Mouse (Mus musculus) left cerebral cortex, adult 18-20 months (tissue): ENCODE results near the gene 5530400C23Rik. TPM values are rescaled to one million over a fixed set of nuclear protein-coding genes. Genes with fewer than 3 reads are reported as not detected.
"Not testable (repeated sequence)": the region's sequence is repeated elsewhere in the genome, so short reads cannot be mapped to it uniquely, and the experiment has no call there.

ENCODE experiments used
- DNase-seq, 2 experiments: peaks; one replicate each; pipeline ENCODE4 v3.0.0; 2021 to 2022; ENCODE audit warnings: low spot score in 2 of 2, mixed read lengths in 1 of 2
- long read RNA-seq, 2 experiments: library from polyadenylated mRNA; stranded (forward); transcript quantifications; one replicate each; pipeline ENCODE4 v2.0.0; 2021
- total RNA-seq, 2 experiments: library from RNA; stranded (reverse); gene quantifications; 2 replicates each; pipeline ENCODE4 v1.2.3; 2021

5530400C23Rik gene
- not detected for total RNA-seq
- long read RNA-seq, experiment 1: 0 reads
- long read RNA-seq, experiment 2: 0 reads

DNA sequence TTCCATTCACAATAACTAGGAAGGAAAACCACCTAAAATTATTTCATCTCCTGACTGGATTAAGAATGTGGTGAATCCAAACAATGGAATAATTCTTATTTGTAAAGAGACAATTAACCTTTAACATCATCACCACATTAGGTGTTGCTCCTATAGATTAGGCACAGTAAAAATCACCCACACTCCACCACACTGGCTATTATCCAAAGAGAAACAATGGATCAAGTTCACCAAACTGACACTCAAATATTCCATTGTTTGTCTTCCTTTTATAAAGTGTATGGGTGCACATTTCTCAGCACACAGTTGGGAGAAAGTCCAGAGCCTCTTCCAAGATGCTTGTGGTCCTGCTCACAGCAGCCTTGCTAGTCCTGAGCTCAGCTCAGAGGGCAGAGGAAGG is at the start of gene 5530400C23Rik:
Gene 5530400C23Rik (plus strand): TSS at position 301 of the 400 bp plus-strand sequence.
- not testable (repeated sequence) for DNase-seq

DNA sequence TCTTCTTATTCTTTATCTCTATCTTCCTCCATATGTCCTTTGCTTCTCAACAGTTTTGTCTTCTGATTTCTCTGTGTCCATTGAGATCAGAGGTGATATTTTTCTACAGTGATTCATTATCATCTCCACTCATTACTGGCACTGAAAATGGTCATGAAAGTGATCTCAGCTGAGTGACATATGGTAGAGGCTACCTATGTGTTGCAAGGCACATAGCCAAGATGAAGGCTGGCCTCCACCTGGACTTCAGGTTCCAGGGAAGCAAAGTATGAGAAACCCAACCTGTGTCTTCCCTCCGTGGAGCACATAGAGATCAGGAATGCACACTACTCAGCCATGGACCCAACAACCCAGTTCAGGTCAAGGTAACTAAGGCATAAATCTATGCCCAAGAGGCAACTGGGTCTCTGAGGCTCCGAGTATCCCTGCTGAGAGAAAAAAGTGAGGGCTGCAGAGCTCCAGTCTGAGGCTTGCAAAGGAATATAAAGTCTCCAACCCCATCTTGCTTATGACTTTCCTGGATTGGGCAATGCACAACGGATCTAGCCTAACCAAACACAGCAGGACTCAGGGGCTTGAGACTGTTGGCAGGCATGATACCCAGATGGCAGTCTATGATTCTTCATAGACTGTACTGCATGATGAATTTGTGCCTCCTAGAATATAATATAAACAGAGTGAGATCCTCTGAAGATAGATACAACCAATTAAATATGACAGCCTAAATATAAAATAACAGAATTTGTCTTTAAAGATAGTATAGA is 14.1 kb downstream of the 5530400C23Rik start:
- DNase-seq: no peak

DNA sequence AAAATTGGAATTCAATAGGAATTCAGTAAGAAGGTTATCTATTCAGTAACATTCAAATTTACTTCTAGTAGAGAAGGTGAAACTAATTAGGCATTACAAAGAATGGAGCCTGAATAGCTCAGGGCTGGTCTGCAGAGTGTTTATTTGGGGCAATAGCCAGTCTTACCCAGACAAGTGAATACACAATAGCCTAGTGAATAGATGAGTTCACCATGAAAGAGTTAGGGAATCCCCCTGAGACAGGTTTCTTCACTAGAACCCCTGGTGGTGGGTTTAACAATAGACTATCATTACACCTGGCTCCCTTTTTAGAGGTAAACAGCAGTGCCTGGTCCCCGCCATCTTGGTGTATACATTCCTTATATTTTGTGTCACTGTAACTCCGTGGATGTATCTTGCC is 21.9 kb downstream of the 5530400C23Rik start:
- not testable (repeated sequence) for DNase-seq

DNA sequence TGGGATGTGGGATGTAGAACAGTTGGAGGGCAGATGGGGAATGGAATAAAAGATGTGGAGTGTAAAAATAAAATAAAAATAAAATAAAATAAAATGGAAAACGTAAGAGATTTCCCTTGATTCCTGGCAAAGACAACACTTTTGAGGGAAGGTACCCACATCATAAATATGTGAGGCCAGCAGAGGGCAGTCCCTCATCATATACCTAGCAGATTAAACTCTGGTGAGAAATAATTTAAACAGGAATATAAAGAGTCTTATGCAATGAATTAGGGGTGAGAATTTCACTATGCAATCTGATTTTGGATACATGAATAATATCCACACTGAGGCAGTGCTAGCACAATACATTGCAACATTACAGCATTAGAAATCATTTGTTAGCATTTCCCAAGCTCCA is 46.5 kb downstream of the 5530400C23Rik start:
- no peak for DNase-seq

DNA sequence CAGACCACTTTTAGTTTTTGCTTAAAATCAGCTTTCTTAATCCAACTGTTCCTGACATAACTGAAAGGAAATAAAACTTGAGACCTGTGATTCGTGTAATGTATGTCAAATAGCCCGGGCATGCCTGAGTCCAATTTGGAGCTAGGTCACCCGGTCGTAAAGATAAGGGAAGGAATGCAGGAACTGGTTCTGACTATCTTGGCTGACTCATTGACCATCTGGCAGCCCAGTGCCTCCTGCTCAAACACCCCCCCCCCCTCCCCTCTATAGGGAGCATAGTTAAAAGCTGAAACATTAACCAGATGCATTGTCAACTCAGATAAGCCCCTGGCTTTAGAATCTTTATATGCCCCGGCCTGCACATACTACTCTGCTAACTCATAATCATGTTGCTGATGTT is 49.7 kb downstream of the 5530400C23Rik start:
- not testable (repeated sequence) for DNase-seq

Other genes with a start within 250 kb of the 5530400C23Rik start
- gene Tas2r140, start 236.4 kb upstream of the 5530400C23Rik start, total RNA-seq: not detected
- 100 to 1,000 TPM; 118 to 123 TPM for gene Smim10l1, start 187.3 kb upstream of the 5530400C23Rik start, total RNA-seq